Mouse (Mus musculus) erythroblast, embryonic 14.5 days (primary cell): Measurements from ENCODE around the gene E2f2. TPM values are rescaled to one million over a fixed set of nuclear protein-coding genes. Genes with fewer than 3 reads are reported as not detected.

Source experiments
- H3K27me3 ChIP-seq: 2 replicates; pipeline ENCODE4 v1.6.1; 2012; ENCODE audit warnings: inconsistent platforms; ENCODE audit not compliant: control insufficient read depth
- H3K36me3 ChIP-seq: 2 replicates; pipeline ENCODE4 v1.6.1; 2012; ENCODE audit warnings: mild to moderate bottlenecking, inconsistent platforms; ENCODE audit not compliant: control insufficient read depth
- H3K4me1 ChIP-seq: 2 replicates; pipeline ENCODE4 v1.6.1; 2012; ENCODE audit warnings: inconsistent platforms; ENCODE audit not compliant: control insufficient read depth
- H3K4me3 ChIP-seq: replicated peaks from 2 replicates; pipeline ENCODE3; 2012; ENCODE audit warnings: moderate library complexity, mild to moderate bottlenecking, inconsistent platforms
- H3K9me3 ChIP-seq: 2 replicates; pipeline ENCODE4 v1.6.1; 2012; ENCODE audit warnings: low read length, inconsistent platforms, mixed read lengths; ENCODE audit not compliant: control insufficient read depth
- GATA1 ChIP-seq: IDR thresholded peaks from 2 replicates; pipeline ENCODE4 v1.6.1; 2012; ENCODE audit warnings: low read length, inconsistent platforms, mixed read lengths
- TAL1 ChIP-seq: IDR thresholded peaks from 3 replicates; pipeline ENCODE4 v1.6.1; 2012; ENCODE audit warnings: low read length, inconsistent platforms, mixed read lengths
- polyA plus RNA-seq: library from polyadenylated mRNA; stranded (reverse); fragments of >175 nt; gene quantifications from 2 replicates; pipeline ENCODE4 v1.2.3, GENCODE M21; 2012

E2f2 gene
- polyA plus RNA-seq, 1 experiment, result 108 TPM

GRCm38 (mm10) chr4:136206943-136207342, 34.7 kb downstream of the E2f2 start:
- H3K4me1 ChIP-seq, result peaks cover 20% of the 10 kb centered on the region
- TF ChIP-seq TAL1 (no peak), GATA1 (no peak)
- H3K27me3 ChIP-seq, result peaks cover 91% of the 10 kb centered on the region

GRCm38 (mm10) chr4:136210931-136211330, 38.7 kb downstream of the E2f2 start:
- H3K4me3 ChIP-seq, result no peak overlapping the region
- H3K9me3 ChIP-seq, result no peaks in the 10 kb centered on the region
- peaks cover 13% of the 10 kb centered on the region for H3K4me1 ChIP-seq
- H3K27me3 ChIP-seq, result peaks cover 56% of the 10 kb centered on the region
- no peak for TF ChIP-seq TAL1
- no peaks in the 10 kb centered on the region for H3K36me3 ChIP-seq

More at GRCm38 (mm10) chr4:136206943-136207342, 34.7 kb downstream of the E2f2 start:
- Histone ChIP-seq H3K36me3 (no peaks in the 10 kb centered on the region), H3K4me3 (peak overlapping the region; percentile 67), H3K9me3 (no peaks in the 10 kb centered on the region)

DNA sequence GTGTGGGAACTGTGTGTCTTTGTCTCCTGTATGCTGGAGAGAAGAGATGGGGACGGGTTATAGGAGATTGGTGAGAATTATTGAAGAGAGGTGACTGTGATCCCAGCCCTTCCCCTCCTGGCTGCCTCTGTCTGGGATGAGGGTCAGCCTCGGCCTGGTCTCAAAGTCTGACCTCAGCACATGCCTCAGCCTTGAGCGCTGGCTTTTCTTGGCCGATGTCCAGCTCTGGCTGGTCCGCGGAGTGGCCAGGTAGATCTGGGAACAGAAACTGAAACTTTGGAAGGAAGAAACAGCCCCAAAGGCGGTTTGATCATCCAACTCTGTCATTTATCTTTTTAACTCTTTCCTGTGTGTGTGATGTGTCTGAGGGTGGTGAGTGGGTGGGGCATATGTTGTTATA, 41.4 kb downstream of the E2f2 start:
- peaks cover 47% of the 10 kb centered on the region for H3K27me3 ChIP-seq
- TF ChIP-seq TAL1 (no peak), GATA1 (no peak)
- H3K36me3 ChIP-seq, result no peaks in the 10 kb centered on the region
- no peak overlapping the region for H3K4me3 ChIP-seq
- no peaks in the 10 kb centered on the region for H3K4me1 ChIP-seq
- no peaks in the 10 kb centered on the region for H3K9me3 ChIP-seq

GRCm38 (mm10) chr4:136214828-136215227, 42.6 kb downstream of the E2f2 start:
- no peaks in the 10 kb centered on the region for H3K36me3 ChIP-seq
- no peak overlapping the region for H3K4me3 ChIP-seq
- peaks cover 47% of the 10 kb centered on the region for H3K27me3 ChIP-seq
- H3K4me1 ChIP-seq, result no peaks in the 10 kb centered on the region
- H3K9me3 ChIP-seq, result no peaks in the 10 kb centered on the region
- no peak for TF ChIP-seq TAL1
- no peak for TF ChIP-seq GATA1

DNA sequence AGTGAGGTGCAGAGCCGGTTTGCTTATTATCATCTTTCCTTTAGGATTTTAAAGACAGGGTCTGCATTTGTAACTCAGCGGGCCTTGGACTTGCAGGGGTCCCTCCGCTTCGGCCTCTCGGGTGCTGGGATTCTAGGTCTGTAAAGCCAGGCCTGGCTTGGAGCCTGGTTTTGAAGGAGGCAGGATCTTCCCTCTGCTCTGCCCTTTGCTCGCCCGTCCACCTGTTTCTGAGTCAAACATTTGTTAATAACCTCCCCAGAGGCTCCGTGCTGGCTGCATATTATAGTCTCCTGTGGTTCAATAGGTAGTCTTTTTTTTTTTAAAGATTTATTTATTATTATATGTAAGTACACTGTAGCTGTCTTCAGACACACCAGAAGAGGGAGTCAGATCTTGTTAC, 43.4 kb downstream of the E2f2 start:
- Histone ChIP-seq H3K36me3 (no peaks in the 10 kb centered on the region), H3K4me3 (no peak overlapping the region), H3K4me1 (no peaks in the 10 kb centered on the region), H3K27me3 (peaks cover 47% of the 10 kb centered on the region), H3K9me3 (no peaks in the 10 kb centered on the region)
- TF ChIP-seq TAL1 (no peak), GATA1 (no peak)

- Histone ChIP-seq H3K36me3 (no peaks in the 10 kb centered on the region), H3K27me3 (peaks cover 53% of the 10 kb centered on the region), H3K4me3 (no peak overlapping the region), H3K4me1 (no peaks in the 10 kb centered on the region), H3K9me3 (no peaks in the 10 kb centered on the region)
- TF ChIP-seq TAL1, result no peak
- TF ChIP-seq GATA1, result no peak
These were observed 44.9 kb downstream of the E2f2 start for GRCm38 (mm10) chr4:136217063-136217462.

DNA sequence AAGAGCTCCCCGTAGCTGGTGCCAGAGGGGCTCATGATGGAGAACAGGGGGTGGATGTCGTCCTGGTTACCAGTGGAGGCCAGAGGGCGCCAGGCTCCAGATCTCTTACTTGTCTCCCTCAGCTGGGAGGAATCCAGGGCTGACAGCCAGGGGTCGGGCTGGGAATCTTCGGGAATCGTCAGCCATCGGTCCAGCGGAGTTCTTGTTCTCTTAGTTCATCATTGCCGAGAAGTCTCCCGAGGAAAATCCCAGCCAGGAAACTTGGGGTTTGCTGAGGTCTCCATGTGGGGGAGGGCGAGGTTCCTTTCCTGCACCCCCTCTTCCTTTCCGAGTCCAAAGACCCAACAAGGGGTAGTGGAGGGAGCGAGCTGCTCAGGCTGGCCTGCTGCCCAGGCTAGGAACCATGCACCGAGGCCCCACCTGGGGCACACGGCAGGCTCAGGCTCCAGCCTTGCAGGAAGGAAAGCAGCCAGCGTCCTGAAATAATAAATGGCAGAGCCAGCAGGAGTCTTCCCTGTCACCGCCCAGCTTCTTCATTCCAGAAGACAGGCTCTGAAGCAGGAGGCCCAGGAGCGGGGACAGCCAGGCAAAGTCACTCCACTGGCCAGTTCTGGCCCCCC, 46.5 kb downstream of the E2f2 start:
- H3K27me3 ChIP-seq, result peaks cover 53% of the 10 kb centered on the region
- TF ChIP-seq TAL1 (no peak), GATA1 (no peak)
- no peak overlapping the region for H3K4me3 ChIP-seq
- no peaks in the 10 kb centered on the region for H3K36me3 ChIP-seq
- H3K4me1 ChIP-seq, result no peaks in the 10 kb centered on the region
- no peaks in the 10 kb centered on the region for H3K9me3 ChIP-seq

- H3K9me3 ChIP-seq, result no peaks in the 10 kb centered on the region
- H3K4me3 ChIP-seq, result no peak overlapping the region
- TF ChIP-seq GATA1 (no peak), TAL1 (no peak)
- H3K27me3 ChIP-seq, result peaks cover 51% of the 10 kb centered on the region
- no peaks in the 10 kb centered on the region for H3K36me3 ChIP-seq
- no peaks in the 10 kb centered on the region for H3K4me1 ChIP-seq
These were observed 48.1 kb downstream of the E2f2 start for GRCm38 (mm10) chr4:136220133-136220775.

DNA sequence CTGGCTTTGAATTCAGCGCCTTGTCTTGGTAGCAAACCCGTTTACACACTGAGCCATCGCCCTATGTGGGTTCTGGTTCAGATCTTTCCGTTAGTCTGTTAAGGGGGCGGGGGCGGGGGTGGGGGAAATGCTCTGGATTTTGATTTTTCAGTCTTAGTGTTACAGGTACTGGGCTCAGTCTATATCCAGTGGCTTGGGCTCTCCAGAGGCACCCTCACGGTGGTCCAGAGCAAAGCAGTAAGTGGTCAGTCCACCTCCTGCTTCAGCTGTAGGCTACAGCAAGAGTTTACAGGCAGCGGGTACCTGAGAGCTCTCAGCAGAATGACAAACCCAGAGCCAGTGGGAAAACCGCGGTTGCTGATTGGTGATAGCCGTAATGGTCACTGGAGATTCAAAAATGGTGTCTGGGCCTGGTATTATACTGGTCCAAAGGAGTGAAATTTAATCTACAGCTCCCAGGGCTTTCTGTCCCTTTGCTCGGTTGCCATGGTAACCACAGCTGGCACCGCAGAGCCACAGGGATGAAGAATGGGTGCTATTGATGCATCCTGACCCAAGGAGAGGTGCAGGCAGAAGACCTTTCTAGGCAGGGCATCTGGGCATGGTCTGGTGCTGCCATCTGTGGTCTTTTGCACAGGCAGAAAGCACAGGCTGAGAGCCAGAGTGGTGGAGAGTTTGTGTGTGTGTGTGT, 51.5 kb downstream of the E2f2 start:
- Histone ChIP-seq H3K9me3 (no peaks in the 10 kb centered on the region), H3K4me1 (no peaks in the 10 kb centered on the region), H3K4me3 (no peak overlapping the region), H3K36me3 (no peaks in the 10 kb centered on the region; the same call in 1 of the 2 replicates), H3K27me3 (peaks cover 30% of the 10 kb centered on the region)
- TF ChIP-seq GATA1 (no peak), TAL1 (no peak)
